ENCODE assay signal across 11 mouse cellular contexts in the genomic region with DNA sequence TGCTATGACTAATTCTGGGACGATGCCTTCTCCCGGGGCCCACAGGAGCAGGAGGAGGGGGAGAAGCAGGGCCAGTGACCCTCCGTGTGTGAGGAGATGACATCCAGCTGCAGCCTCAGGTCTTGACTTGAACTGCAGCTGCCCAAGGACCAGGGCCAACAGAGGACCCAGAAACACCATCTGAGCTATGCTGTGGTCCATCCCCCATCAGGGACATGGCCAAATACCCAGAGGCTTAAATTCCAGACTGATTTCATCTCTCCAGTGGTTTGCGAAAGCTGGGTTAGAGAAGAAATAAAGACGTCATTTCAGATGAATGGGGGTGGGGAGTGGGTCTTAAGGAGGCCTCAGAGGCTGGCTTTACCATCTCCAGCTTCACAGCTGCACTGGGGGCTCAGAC. TPM values are rescaled to one million over a fixed set of nuclear protein-coding genes. Genes with fewer than 3 reads are reported as not detected.
DNase-seq lines count a peak whose midpoint lies in the region; ATAC-seq and TF ChIP-seq lines count a peak whose summit lies in the region.
"Had no signal": no experiment of that assay in that cellular context is flagged by ENCODE, and none has a peak within 500 bp of the region (broad histone marks: within the 10 kb centered on the region; RNA-seq: fewer than 3 reads in every experiment).

No protein-coding gene starts in this region.

- no peaks in the 10 kb centered on the region for H3K9me3 ChIP-seq in midbrain, embryonic 11.5 days (ENCODE audit: control insufficient read depth, low read length)
- no peaks in the 10 kb centered on the region for H3K9me3 ChIP-seq in midbrain, embryonic 15.5 days
- H3K9me3 ChIP-seq in limb, embryonic 14.5 days (ENCODE audit: control insufficient read depth, low read length), result no peaks in the 10 kb centered on the region
- H3K9me3 ChIP-seq in neural tube, embryonic 15.5 days (replicated peaks), result no peaks in the 10 kb centered on the region
- no peaks in the 10 kb centered on the region for H3K9me3 ChIP-seq in midbrain, embryonic 14.5 days (ENCODE audit: control insufficient read depth, low read length)

- no peak for TF ChIP-seq POLR2A in limb, embryonic 14.5 days (IDR thresholded peaks at IDR 0.05; ENCODE audit: borderline replicate concordance, extremely low read depth, insufficient read depth, insufficient read length)

- ATAC-seq in midbrain, embryonic 11.5 days (ENCODE audit: low FRiP score), result no peak
- ATAC-seq in midbrain, embryonic 15.5 days (replicated peaks), result no peak
- peak; percentile 72; the same call in 1 of the 2 replicates for ATAC-seq in limb, embryonic 14.5 days (ENCODE audit: low FRiP score, low read depth)
- ATAC-seq in neural tube, embryonic 15.5 days (ENCODE audit: low FRiP score), result no peak
- ATAC-seq in midbrain, embryonic 14.5 days (ENCODE audit: low FRiP score, low TSS enrichment), result no peak
- ATAC-seq in megakaryocyte progenitor cell, adult 5-6 weeks (replicated peaks; ENCODE audit: poor library complexity), result no peak
- ATAC-seq: hindbrain, postnatal 0 days; liver, postnatal 0 days had no signal

- no peak overlapping the region for H3K9ac ChIP-seq in midbrain, embryonic 11.5 days (ENCODE audit: low read length)
- no peak overlapping the region for H3K9ac ChIP-seq in midbrain, embryonic 15.5 days
- H3K9ac ChIP-seq in limb, embryonic 14.5 days (ENCODE audit: low read depth, low read length, severe bottlenecking), result no peak overlapping the region
- H3K9ac ChIP-seq in neural tube, embryonic 15.5 days (replicated peaks), result no peak overlapping the region
- no peak overlapping the region for H3K9ac ChIP-seq in midbrain, embryonic 14.5 days (replicated peaks; ENCODE audit: low read length)
- H3K9ac ChIP-seq: liver, postnatal 0 days had no signal

- no peak overlapping the region for H3K4me3 ChIP-seq in midbrain, embryonic 11.5 days (ENCODE audit: low read depth, low read length)
- H3K4me3 ChIP-seq in midbrain, embryonic 15.5 days, result no peak overlapping the region
- H3K4me3 ChIP-seq in limb, embryonic 14.5 days (replicated peaks; ENCODE audit: low read length), result no peak overlapping the region
- no peak overlapping the region for H3K4me3 ChIP-seq in neural tube, embryonic 15.5 days (replicated peaks)
- no peak overlapping the region for H3K4me3 ChIP-seq in midbrain, embryonic 14.5 days (replicated peaks; ENCODE audit: low read depth, low read length)

- peak; percentile 68 for DNase-seq in midbrain, embryonic 11.5 days (ENCODE audit: low spot score, missing footprints)
- DNase-seq in heart, adult 9 months (ENCODE audit: low spot score in 2 of 2), result peak; percentile 64
- peak; percentile 19 for DNase-seq in limb, embryonic 14.5 days (ENCODE audit: low spot score)
- no peak for DNase-seq in midbrain, embryonic 14.5 days
- DNase-seq in cerebellum, postnatal 25 days, result no peak
- DNase-seq: liver, postnatal 0 days had no signal

- H3K4me2 ChIP-seq in midbrain, embryonic 11.5 days, result no peak overlapping the region
- no peak overlapping the region for H3K4me2 ChIP-seq in midbrain, embryonic 15.5 days
- no peak overlapping the region for H3K4me2 ChIP-seq in limb, embryonic 14.5 days (replicated peaks; ENCODE audit: low read depth, low read length, severe bottlenecking)
- no peak overlapping the region for H3K4me2 ChIP-seq in neural tube, embryonic 15.5 days
- H3K4me2 ChIP-seq in midbrain, embryonic 14.5 days (ENCODE audit: low read length), result no peak overlapping the region

- H3K27me3 ChIP-seq in midbrain, embryonic 11.5 days (ENCODE audit: control insufficient read depth, insufficient read depth, low read length), result no peaks in the 10 kb centered on the region
- no peaks in the 10 kb centered on the region for H3K27me3 ChIP-seq in midbrain, embryonic 15.5 days (replicated peaks)
- H3K27me3 ChIP-seq in limb, embryonic 14.5 days (ENCODE audit: control insufficient read depth, insufficient read depth, low read length), result no peaks in the 10 kb centered on the region
- H3K27me3 ChIP-seq in neural tube, embryonic 15.5 days (replicated peaks), result no peaks in the 10 kb centered on the region
- no peaks in the 10 kb centered on the region for H3K27me3 ChIP-seq in midbrain, embryonic 14.5 days (ENCODE audit: control insufficient read depth, insufficient read depth, low read length)

- no peak overlapping the region for H3K27ac ChIP-seq in midbrain, embryonic 11.5 days (ENCODE audit: low read depth, low read length)
- H3K27ac ChIP-seq in midbrain, embryonic 15.5 days, result no peak overlapping the region
- 0 out of 2 replicates have a peak overlapping the region, but pooled peaks have one; percentile 39 for H3K27ac ChIP-seq in limb, embryonic 14.5 days (replicated peaks; ENCODE audit: low read depth, low read length)
- H3K27ac ChIP-seq in neural tube, embryonic 15.5 days (replicated peaks), result no peak overlapping the region
- H3K27ac ChIP-seq in midbrain, embryonic 14.5 days (replicated peaks; ENCODE audit: low read depth, low read length), result no peak overlapping the region
- H3K27ac ChIP-seq: hindbrain, postnatal 0 days had no signal

- no peaks in the 10 kb centered on the region for H3K36me3 ChIP-seq in midbrain, embryonic 11.5 days (ENCODE audit: control insufficient read depth, insufficient read depth, low read length)
- H3K36me3 ChIP-seq in midbrain, embryonic 15.5 days (replicated peaks), result no peaks in the 10 kb centered on the region
- H3K36me3 ChIP-seq in limb, embryonic 14.5 days (ENCODE audit: control insufficient read depth, insufficient read depth, low read length), result no peaks in the 10 kb centered on the region
- H3K36me3 ChIP-seq in neural tube, embryonic 15.5 days, result no peaks in the 10 kb centered on the region
- H3K36me3 ChIP-seq in midbrain, embryonic 14.5 days (ENCODE audit: control insufficient read depth, insufficient read depth, low read length), result no peaks in the 10 kb centered on the region
- H3K36me3 ChIP-seq: G1E had no signal

- no peaks in the 10 kb centered on the region for H3K4me1 ChIP-seq in midbrain, embryonic 11.5 days (ENCODE audit: control insufficient read depth, insufficient read depth, low read length)
- H3K4me1 ChIP-seq in midbrain, embryonic 15.5 days, result peaks cover 4% of the 10 kb centered on the region; the same call in 1 of the 2 replicates
- peaks cover 17% of the 10 kb centered on the region for H3K4me1 ChIP-seq in limb, embryonic 14.5 days (ENCODE audit: control insufficient read depth, insufficient read depth, low read length)
- peaks cover 17% of the 10 kb centered on the region; the same call in 1 of the 2 replicates for H3K4me1 ChIP-seq in neural tube, embryonic 15.5 days
- H3K4me1 ChIP-seq in midbrain, embryonic 14.5 days (ENCODE audit: control insufficient read depth, insufficient read depth, low read length), result no peaks in the 10 kb centered on the region

- 76% methylated on average over 5 of the region's 5 CpGs for WGBS in midbrain, embryonic 11.5 days
- 56% methylated on average over 5 of the region's 5 CpGs for WGBS in midbrain, embryonic 15.5 days
- 29% methylated on average over 5 of the region's 5 CpGs for WGBS in limb, embryonic 14.5 days
- WGBS in neural tube, embryonic 15.5 days, result 66% methylated on average over 5 of the region's 5 CpGs
- 47% methylated on average over 5 of the region's 5 CpGs for WGBS in midbrain, embryonic 14.5 days

RNA-seq across cellular contexts. Expression of gene Galnt2, which starts 35.0 kb away (rescaled TPM):
- polyA plus RNA-seq in midbrain, embryonic 11.5 days (2014; fragmentation: Nextera tagmentation; extraction: Ambion mirVana), result 66.9 and 76.6 TPM in 2 replicates
- 67.4 and 78.1 TPM in 2 replicates for polyA plus RNA-seq in midbrain, embryonic 15.5 days (2015; fragmentation: Nextera tagmentation; extraction: Ambion mirVana)
- polyA plus RNA-seq in limb, embryonic 14.5 days (2012; rRNA removed), result 34.9 and 37.8 TPM in 2 replicates
- polyA plus RNA-seq in limb, embryonic 14.5 days (2014; fragmentation: Nextera tagmentation; extraction: Ambion mirVana), result 66.9 and 76.1 TPM in 2 replicates
- polyA plus RNA-seq in neural tube, embryonic 15.5 days (2015; fragmentation: Nextera tagmentation; extraction: Ambion mirVana), result 59.7 and 62.7 TPM in 2 replicates
- 65.8 and 70.1 TPM in 2 replicates for polyA plus RNA-seq in midbrain, embryonic 14.5 days (2014; fragmentation: Nextera tagmentation; extraction: Ambion mirVana)
- 50.8 and 51.2 TPM in 2 replicates for total RNA-seq in megakaryocyte progenitor cell, adult 5-6 weeks (2015)
- total RNA-seq in megakaryocyte progenitor cell, adult 5-6 weeks (2017), result 20.9 and 36.1 TPM in 2 replicates
- total RNA-seq: G1E had no signal
- polyA plus RNA-seq: G1E had no signal

Comparison
In these comparisons a context has a peak if more than half of its experiments do, and no peak if none do; other contexts are left out.
1. DNase-seq: peak in midbrain, embryonic 11.5 days (single experiment), heart, adult 9 months (2 of 2) and limb, embryonic 14.5 days (single experiment); none in midbrain, embryonic 14.5 days (single experiment) and cerebellum, postnatal 25 days (0 of 2).